Mouse (Mus musculus) duodenum, adult 2 months (tissue): ENCODE results near the gene Cyp2c65. TPM values are rescaled to one million over a fixed set of nuclear protein-coding genes. Genes with fewer than 3 reads are reported as not detected.

Source experiments
- polyA plus RNA-seq: library from polyadenylated mRNA; depleted of rRNA; stranded (reverse); fragments of >200 nt; gene quantifications from 2 replicates; pipeline ENCODE4 v1.2.3, GENCODE M21; 2012; ENCODE audit warnings: low replicate concordance; rRNA removed

The Cyp2c65 gene
- polyA plus RNA-seq = 105 and 142 TPM in 2 replicates

DNA sequence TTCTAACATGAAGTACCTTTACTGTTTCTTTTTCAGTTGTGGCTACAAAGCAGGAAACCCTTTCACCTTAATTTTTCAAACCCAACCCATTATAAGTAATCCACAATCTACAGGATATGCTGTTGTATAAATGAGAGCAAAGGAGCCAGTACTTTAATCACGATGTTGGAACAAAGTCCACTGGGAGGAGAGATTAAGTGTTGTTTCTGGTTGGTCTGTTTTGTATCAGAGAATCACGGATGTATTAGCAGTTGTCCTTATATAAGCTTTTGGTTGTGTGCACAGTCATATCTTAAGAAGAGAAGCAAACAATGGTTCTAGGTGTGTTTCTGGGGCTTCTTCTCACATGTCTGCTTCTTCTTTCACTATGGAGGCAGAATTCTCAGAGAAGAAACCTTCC lies at the start of gene Cyp2c65:
Cyp2c65 (plus strand) TSS at position 297 of the 400 bp plus-strand sequence.

DNA sequence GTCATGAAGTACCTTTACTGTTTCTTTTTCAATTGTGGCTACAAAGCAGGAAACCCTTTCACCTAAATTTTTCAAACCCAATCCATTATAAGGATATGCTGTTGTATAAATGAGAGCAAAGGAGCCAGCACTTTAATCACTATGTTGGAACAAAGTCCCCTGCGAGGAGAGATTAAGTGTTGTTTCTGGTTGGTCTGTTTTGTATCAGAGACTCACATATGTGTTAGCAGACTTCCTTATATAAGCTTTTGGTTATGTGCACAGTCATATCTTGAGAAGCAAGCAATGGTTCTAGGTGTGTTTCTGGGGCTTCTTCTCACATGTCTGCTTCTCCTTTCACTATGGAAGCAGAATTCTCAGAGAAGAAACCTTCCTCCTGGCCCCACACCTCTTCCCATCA lies 52.8 kb downstream of the Cyp2c65 start, which contains the start of gene Cyp2c66:
Cyp2c66 (plus strand) TSS at position 255 of the 400 bp plus-strand sequence.

Other genes with a start within 250 kb of the Cyp2c65 start
- gene Noc3l, start 241.8 kb upstream of the Cyp2c65 start, polyA plus RNA-seq = 0.65 and 1.2 TPM in 2 replicates
- 1.4 and 2.1 TPM in 2 replicates for gene Tbc1d12, start 224.4 kb upstream of the Cyp2c65 start, polyA plus RNA-seq
- 0.36 and 0.39 TPM in 2 replicates for gene Hells, start 130.1 kb upstream of the Cyp2c65 start, polyA plus RNA-seq
- 35.8 and 47.6 TPM in 2 replicates for gene Cyp2c55, start 54.0 kb upstream of the Cyp2c65 start, polyA plus RNA-seq
- 48.3 and 113 TPM in 2 replicates for gene Cyp2c66, start 52.9 kb downstream of the Cyp2c65 start, polyA plus RNA-seq
- gene Cyp2c29, start 208.4 kb downstream of the Cyp2c65 start, polyA plus RNA-seq = 5.5 and 12.3 TPM in 2 replicates